Mouse (Mus musculus) heart, embryonic 10.5 days (tissue): ENCODE measurements around the gene Kcnh1. TPM values are rescaled to one million over a fixed set of nuclear protein-coding genes. Genes with fewer than 3 reads are reported as not detected.

Source experiments
- DNase-seq: peaks from one replicate; pipeline ENCODE4 v3.0.0-alpha.2; 2017; ENCODE audit warnings: low spot score
- H3K27ac ChIP-seq: fragments of 300-500 bp; sonication (generic); 2 replicates; pipeline ENCODE4 v1.5.1; 2016; ENCODE audit warnings: mild to moderate bottlenecking
- H3K27me3 ChIP-seq: fragments of 300-500 bp; sonication (generic); 2 replicates; pipeline ENCODE4 v1.6.1; 2016; ENCODE audit warnings: mild to moderate bottlenecking; ENCODE audit not compliant: poor library complexity, insufficient read depth, severe bottlenecking
- H3K36me3 ChIP-seq: fragments of 300-500 bp; sonication (generic); 2 replicates; pipeline ENCODE4 v1.6.1; 2016; ENCODE audit warnings: mild to moderate bottlenecking, moderate library complexity
- H3K4me1 ChIP-seq: fragments of 300-500 bp; sonication (generic); 2 replicates; pipeline ENCODE4 v1.6.1; 2016; ENCODE audit warnings: mild to moderate bottlenecking
- H3K4me3 ChIP-seq: fragments of 300-500 bp; sonication (generic); 2 replicates; pipeline ENCODE4 v1.5.1; 2016; ENCODE audit warnings: mild to moderate bottlenecking, moderate library complexity
- H3K9me3 ChIP-seq: fragments of 300-500 bp; sonication (generic); 2 replicates; pipeline ENCODE4 v1.6.1; 2016; ENCODE audit warnings: mild to moderate bottlenecking, moderate library complexity
- WGBS: fragments of 180-500 bp; shearing (Covaris S2); methylation state at CpG from one replicate; pipeline ENCODE4 v1.1.7; 2016; 5-methylcytosine and 5-hydroxymethylcytosine counted together
- polyA plus RNA-seq: library from polyadenylated mRNA; unstranded; fragments of >200 nt; fragmentation: Nextera tagmentation; extraction: Ambion mirVana; gene quantifications from 2 replicates; pipeline ENCODE4 v1.2.1, GENCODE M21; 2016

Gene Kcnh1
- polyA plus RNA-seq, 1 experiment from 2014 or later = 0.14 TPM

DNA sequence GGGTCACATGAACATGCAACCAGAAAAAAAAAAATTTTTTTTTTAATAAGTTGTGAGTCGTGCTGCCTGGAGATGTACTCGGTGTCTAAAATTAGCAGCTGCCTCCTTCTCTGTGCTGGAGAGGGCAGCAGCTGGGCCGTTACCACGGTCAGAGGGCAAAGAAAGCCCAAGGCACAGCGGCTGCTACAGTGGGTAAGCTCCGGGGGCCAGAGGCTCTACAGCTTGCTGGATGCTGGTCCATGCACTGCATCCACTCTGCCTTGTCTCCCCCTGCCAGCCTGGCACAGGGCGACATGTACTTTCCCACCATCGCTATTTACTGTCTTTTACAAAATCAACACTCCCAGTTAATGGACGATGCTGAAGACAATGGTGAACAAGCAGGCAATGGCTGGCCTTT, 353.5 kb downstream of the Kcnh1 start:
- Histone ChIP-seq H3K36me3 (no peaks in the 10 kb centered on the region), H3K9me3 (no peaks in the 10 kb centered on the region), H3K4me1 (peaks cover 6% of the 10 kb centered on the region), H3K27me3 (no peaks in the 10 kb centered on the region), H3K4me3 (no peak overlapping the region), H3K27ac (no peak overlapping the region)
- peak; percentile 61 for DNase-seq
- 60% methylated on average over 9 of the region's 9 CpGs for WGBS

DNA sequence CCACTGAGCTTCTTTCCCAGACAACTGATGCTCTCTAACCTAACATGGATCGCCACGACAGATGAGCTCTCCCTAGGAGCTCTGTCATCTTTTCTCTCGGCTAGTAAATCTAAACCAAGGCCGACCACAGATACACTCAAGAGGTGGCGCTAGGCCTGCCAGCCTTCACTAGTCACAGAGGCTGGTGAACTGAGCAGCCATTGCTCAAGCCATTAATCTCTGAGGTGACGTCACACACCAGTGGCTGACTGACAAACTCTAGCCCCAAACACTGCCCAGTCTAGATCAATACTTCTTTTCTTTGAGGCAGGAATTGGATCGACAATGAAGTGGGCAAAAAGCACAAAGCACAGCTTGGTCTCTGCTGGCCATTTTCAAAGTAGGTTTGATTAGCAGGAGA, 354.3 kb downstream of the Kcnh1 start:
- DNase-seq = peak; percentile 64
- H3K27ac ChIP-seq = no peak overlapping the region
- no peaks in the 10 kb centered on the region for H3K27me3 ChIP-seq
- no peaks in the 10 kb centered on the region for H3K9me3 ChIP-seq
- H3K36me3 ChIP-seq = no peaks in the 10 kb centered on the region
- peaks cover 6% of the 10 kb centered on the region for H3K4me1 ChIP-seq
- 77% methylated on average over 7 of the region's 7 CpGs for WGBS
- no peak overlapping the region for H3K4me3 ChIP-seq

DNA sequence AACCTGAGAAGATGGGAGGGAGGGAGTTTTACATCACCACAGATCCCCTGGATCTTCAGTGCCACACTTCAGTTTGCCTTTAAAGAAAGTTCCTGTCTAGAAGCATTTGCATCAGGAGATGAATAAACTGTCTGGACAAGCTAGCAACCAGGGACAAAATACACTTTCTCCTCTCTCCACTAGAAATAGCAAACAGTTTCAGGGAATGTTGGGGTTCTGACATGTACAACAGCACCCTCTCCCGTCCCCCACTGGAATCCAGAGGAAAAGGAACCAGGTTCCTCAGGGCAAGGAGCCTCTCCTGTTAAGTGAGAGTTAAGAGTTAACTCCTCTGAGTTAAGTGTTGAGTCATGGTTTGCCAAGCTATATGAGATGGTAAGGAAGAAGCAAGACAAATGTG, 356.3 kb downstream of the Kcnh1 start:
- Histone ChIP-seq H3K4me3 (no peak overlapping the region), H3K27ac (no peak overlapping the region), H3K9me3 (no peaks in the 10 kb centered on the region), H3K27me3 (no peaks in the 10 kb centered on the region), H3K4me1 (peaks cover 6% of the 10 kb centered on the region), H3K36me3 (no peaks in the 10 kb centered on the region)
- peak; percentile 39 for DNase-seq
- WGBS = 25% methylated on average over 1 of the region's 1 CpGs

DNA sequence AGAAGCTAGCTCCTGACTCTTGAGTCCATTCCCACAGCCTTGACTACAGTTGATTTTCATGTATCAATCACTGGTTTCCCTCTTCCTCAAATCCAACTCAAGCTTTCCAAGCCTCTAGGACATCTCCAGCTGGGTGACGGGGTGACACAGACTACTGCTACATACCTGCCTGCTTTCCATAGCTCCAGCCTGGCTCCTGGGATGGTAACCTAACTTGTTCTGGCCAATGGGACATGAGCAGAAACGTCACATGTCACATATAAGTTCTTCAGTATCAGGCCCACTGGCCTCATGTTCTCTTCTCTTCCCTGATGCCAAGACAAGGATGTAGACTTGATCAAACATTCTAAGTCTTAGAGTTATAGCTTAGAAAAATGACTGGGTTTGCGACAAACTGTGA, 360.0 kb downstream of the Kcnh1 start:
- Histone ChIP-seq H3K36me3 (0 out of 2 replicates have a peak, but pooled peaks cover 3% of the 10 kb centered on the region), H3K4me1 (no peaks in the 10 kb centered on the region), H3K9me3 (no peaks in the 10 kb centered on the region), H3K27me3 (no peaks in the 10 kb centered on the region), H3K27ac (no peak overlapping the region), H3K4me3 (no peak overlapping the region)
- WGBS = 82% methylated on average over 3 of the region's 3 CpGs
- DNase-seq = peak; percentile 59

DNA sequence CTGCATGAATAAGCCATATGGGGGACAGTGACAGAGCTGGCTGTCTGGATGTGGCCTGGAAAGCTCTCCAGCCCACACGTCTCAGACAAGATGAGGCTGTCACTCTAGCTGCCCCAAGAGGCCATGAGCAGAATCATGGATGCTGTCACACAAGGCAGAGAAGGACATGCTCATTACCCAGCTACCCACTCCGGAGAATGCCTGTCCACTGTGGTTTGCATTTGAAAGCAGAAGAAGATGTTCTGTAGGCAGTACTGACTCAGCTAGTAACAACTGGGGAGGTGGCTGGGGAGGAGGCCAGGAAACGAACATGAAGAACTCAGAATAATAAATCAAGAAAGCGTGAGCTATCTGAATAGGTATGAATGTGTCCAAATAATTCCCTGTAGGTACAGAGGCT, 364.9 kb downstream of the Kcnh1 start:
- H3K36me3 ChIP-seq = 0 out of 2 replicates have a peak, but pooled peaks cover 3% of the 10 kb centered on the region
- no peaks in the 10 kb centered on the region for H3K4me1 ChIP-seq
- no peaks in the 10 kb centered on the region for H3K27me3 ChIP-seq
- H3K9me3 ChIP-seq = no peaks in the 10 kb centered on the region
- DNase-seq = peak; percentile 74
- H3K4me3 ChIP-seq = no peak overlapping the region
- 70% methylated on average over 4 of the region's 4 CpGs for WGBS
- H3K27ac ChIP-seq = no peak overlapping the region

DNA sequence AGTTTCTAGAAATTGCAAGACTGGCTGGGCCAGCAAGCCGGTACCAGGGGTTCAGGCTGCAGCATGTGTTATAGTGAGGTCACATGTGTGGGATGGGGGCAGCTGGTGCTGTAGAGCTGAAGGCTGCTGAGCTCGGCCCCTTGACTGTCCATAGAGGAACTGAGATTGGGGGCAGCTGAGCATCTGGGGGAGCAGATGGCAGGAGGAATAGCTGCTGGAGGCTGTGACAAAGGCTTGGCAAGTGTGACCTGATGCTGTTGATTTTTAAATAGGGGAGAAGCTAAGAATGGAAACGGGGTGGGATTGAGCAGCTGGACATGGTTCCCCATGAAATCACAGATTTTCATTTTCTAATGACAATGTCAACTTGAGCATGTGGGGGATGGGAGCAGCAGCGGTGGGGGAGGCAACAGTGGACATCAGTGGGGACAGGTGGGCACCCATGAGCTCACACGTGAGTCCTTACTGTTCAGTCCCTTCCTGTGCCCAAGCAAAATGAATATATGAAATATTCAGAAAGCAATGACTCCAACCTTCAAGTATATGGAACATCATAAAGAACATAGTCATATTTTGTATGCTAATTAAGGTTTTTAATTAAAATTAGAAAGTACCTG, 367.5 kb downstream of the Kcnh1 start:
- H3K4me1 ChIP-seq = no peaks in the 10 kb centered on the region
- no peaks in the 10 kb centered on the region for H3K9me3 ChIP-seq
- H3K27ac ChIP-seq = no peak overlapping the region
- DNase-seq = peak; percentile 41
- H3K27me3 ChIP-seq = no peaks in the 10 kb centered on the region
- WGBS = 70% methylated on average over 5 of the region's 5 CpGs
- no peaks in the 10 kb centered on the region for H3K36me3 ChIP-seq
- no peak overlapping the region for H3K4me3 ChIP-seq

DNA sequence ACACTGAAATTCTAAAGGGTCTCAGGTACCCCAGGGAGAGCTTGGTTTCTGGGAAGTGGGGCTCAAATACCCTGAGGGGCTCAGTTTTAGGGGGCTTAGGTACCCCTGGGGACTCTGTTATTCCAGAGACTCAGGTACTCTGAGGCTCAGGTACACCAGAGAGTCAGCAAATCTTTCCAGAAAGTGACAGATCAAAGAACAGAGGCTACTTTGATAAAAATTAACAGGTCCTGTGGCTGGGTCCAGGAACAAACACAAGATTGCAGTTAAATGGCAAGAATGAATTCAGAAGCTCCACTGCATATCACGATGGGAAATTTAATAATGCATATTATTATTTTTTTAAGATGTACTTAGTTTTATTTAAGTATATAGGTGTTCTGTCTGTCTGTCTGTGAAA, 368.8 kb downstream of the Kcnh1 start:
- H3K27ac ChIP-seq = no peak overlapping the region
- no peaks in the 10 kb centered on the region for H3K9me3 ChIP-seq
- no peaks in the 10 kb centered on the region for H3K27me3 ChIP-seq
- no peaks in the 10 kb centered on the region for H3K4me1 ChIP-seq
- H3K36me3 ChIP-seq = no peaks in the 10 kb centered on the region
- 85% methylated on average over 1 of the region's 1 CpGs for WGBS
- DNase-seq = peak; percentile 20
- H3K4me3 ChIP-seq = no peak overlapping the region

Other genes starting within 250 kb of the Kcnh1 start
- gene Rd3, start 213.4 kb upstream of the Kcnh1 start, polyA plus RNA-seq = 0.16 and 0.19 TPM in 2 replicates
- gene Traf5, start 98.2 kb upstream of the Kcnh1 start, polyA plus RNA-seq = 6.3 and 8.5 TPM in 2 replicates
- gene Rcor3, start 52.7 kb upstream of the Kcnh1 start, polyA plus RNA-seq = 21.7 and 25.4 TPM in 2 replicates